Mouse (Mus musculus) liver, adult 2 months (tissue): ENCODE measurements around the gene Smarcc1.

Experiments
- CTCF ChIP-seq: fragments of 200-500 bp; IDR thresholded peaks from 2 replicates; pipeline ENCODE4 v1.5.1; 2011; ENCODE audit warnings: low read depth, low read length, control low read depth
- POLR2A ChIP-seq: fragments of 200-500 bp; IDR thresholded peaks from 2 replicates; pipeline ENCODE4 v1.6.1; 2011; ENCODE audit warnings: low read length, control low read depth; ENCODE audit not compliant: insufficient read depth; ENCODE audit errors: extremely low read depth

- TF ChIP-seq CTCF (no peak), POLR2A (no peak)
These were observed 125.8 kb downstream of the Smarcc1 start, which contains the start of gene Cspg5 for GRCm38 (mm10) chr9:110243221-110243833.
